8 mouse cellular contexts compared by ENCODE assay signal in genomic region chr16:92605606-92606490, GRCm38 (mm10).
A peak's percentile ranks its signal among the peaks of the same experiment; 100 is the strongest.
DNase-seq lines count a peak whose midpoint lies in the region; ATAC-seq and TF ChIP-seq lines count a peak whose summit lies in the region.

No protein-coding gene starts in this region.

- no peak for DNase-seq in heart, adult 18-20 months
- peak; percentile 61 for DNase-seq in embryo, embryonic 10.5 days (ENCODE audit: low spot score)
- DNase-seq in midbrain, embryonic 10.5 days (ENCODE audit: low spot score), result peak; percentile 57
- no peak for DNase-seq in stomach, postnatal 0 days (ENCODE audit: low spot score)
- DNase-seq in gastrocnemius, postnatal 4 days (ENCODE audit: low spot score in 2 of 2), result no peak
- no peak for DNase-seq in ovary, postnatal 36 days (ENCODE audit: low spot score)

- H3K27me3 ChIP-seq in heart, embryonic 13.5 days (replicated peaks), result peaks cover 58% of the 10 kb centered on the region
- H3K27me3 ChIP-seq in hindbrain, embryonic 16.5 days (replicated peaks; ENCODE audit: control insufficient read depth, insufficient read depth, low read length), result peaks cover 3% of the 10 kb centered on the region
- peaks cover 82% of the 10 kb centered on the region for H3K27me3 ChIP-seq in midbrain, embryonic 10.5 days (ENCODE audit: low read depth, poor library complexity, severe bottlenecking)
- no peaks in the 10 kb centered on the region for H3K27me3 ChIP-seq in stomach, postnatal 0 days (ENCODE audit: control insufficient read depth, insufficient read depth, low read length)

- no peak for TF ChIP-seq EP300 in stomach, postnatal 0 days (optimal IDR thresholded peaks at IDR 0.05)

- peaks cover 15% of the 10 kb centered on the region for H3K4me1 ChIP-seq in heart, embryonic 13.5 days
- peaks cover 10% of the 10 kb centered on the region; the same call in 1 of the 2 replicates for H3K4me1 ChIP-seq in hindbrain, embryonic 16.5 days (ENCODE audit: control insufficient read depth, insufficient read depth, low read depth, low read length)
- peaks cover 39% of the 10 kb centered on the region for H3K4me1 ChIP-seq in midbrain, embryonic 10.5 days
- no peaks in the 10 kb centered on the region for H3K4me1 ChIP-seq in stomach, postnatal 0 days (replicated peaks; ENCODE audit: control insufficient read depth, insufficient read depth)

- peak overlapping the region; percentile 58 for H3K4me3 ChIP-seq in heart, embryonic 13.5 days
- H3K4me3 ChIP-seq in hindbrain, embryonic 16.5 days (ENCODE audit: low read length), result peak overlapping the region; percentile 47
- H3K4me3 ChIP-seq in midbrain, embryonic 10.5 days, result peak overlapping the region; percentile 55
- H3K4me3 ChIP-seq in stomach, postnatal 0 days (ENCODE audit: low read depth, low read length), result peak overlapping the region; percentile 35

- H3K36me3 ChIP-seq in heart, embryonic 13.5 days, result no peaks in the 10 kb centered on the region
- H3K36me3 ChIP-seq in hindbrain, embryonic 16.5 days (ENCODE audit: control insufficient read depth, insufficient read depth, low read length), result no peaks in the 10 kb centered on the region
- no peaks in the 10 kb centered on the region for H3K36me3 ChIP-seq in midbrain, embryonic 10.5 days
- H3K36me3 ChIP-seq in stomach, postnatal 0 days (ENCODE audit: control insufficient read depth, insufficient read depth, low read length), result no peaks in the 10 kb centered on the region

- H3K9ac ChIP-seq in heart, embryonic 13.5 days, result peak overlapping the region; percentile 71
- H3K9ac ChIP-seq in hindbrain, embryonic 16.5 days (ENCODE audit: low read depth, low read length), result peak overlapping the region; percentile 61
- H3K9ac ChIP-seq in stomach, postnatal 0 days (ENCODE audit: low read length), result peak overlapping the region; percentile 45

- no peak; the same call in 1 of the 2 replicates for ATAC-seq in heart, embryonic 13.5 days (ENCODE audit: extremely low read depth, insufficient number of reproducible peaks, low FRiP score, low TSS enrichment)
- ATAC-seq in hindbrain, embryonic 16.5 days, result peak; percentile 79
- peak; percentile 53 for ATAC-seq in stomach, postnatal 0 days (ENCODE audit: low FRiP score, low TSS enrichment)

- no peak for TF ChIP-seq CTCF in stomach, postnatal 0 days (IDR thresholded peaks at IDR 0.05; ENCODE audit: low read depth)

- no peaks in the 10 kb centered on the region for H3K9me3 ChIP-seq in heart, embryonic 13.5 days
- no peaks in the 10 kb centered on the region for H3K9me3 ChIP-seq in hindbrain, embryonic 16.5 days (ENCODE audit: control insufficient read depth, low read length)
- no peaks in the 10 kb centered on the region for H3K9me3 ChIP-seq in midbrain, embryonic 10.5 days (replicated peaks)
- no peaks in the 10 kb centered on the region for H3K9me3 ChIP-seq in stomach, postnatal 0 days (ENCODE audit: control insufficient read depth, low read length)

- 13% methylated on average over 64 of the region's 64 CpGs for WGBS in heart, embryonic 13.5 days
- 10% methylated on average over 59 of the region's 64 CpGs for WGBS in hindbrain, embryonic 16.5 days
- WGBS in midbrain, embryonic 10.5 days, result 13% methylated on average over 62 of the region's 64 CpGs
- 21% methylated on average over 57 of the region's 64 CpGs for WGBS in stomach, postnatal 0 days

- no peak overlapping the region for H3K27ac ChIP-seq in heart, embryonic 13.5 days (replicated peaks)
- H3K27ac ChIP-seq in hindbrain, embryonic 16.5 days (ENCODE audit: low read depth, low read length), result no peak overlapping the region
- H3K27ac ChIP-seq in midbrain, embryonic 10.5 days (replicated peaks), result peak overlapping the region; percentile 76
- H3K27ac ChIP-seq in stomach, postnatal 0 days (replicated peaks), result no peak overlapping the region

- peak overlapping the region; percentile 79 for H3K4me2 ChIP-seq in heart, embryonic 13.5 days
- H3K4me2 ChIP-seq in hindbrain, embryonic 16.5 days (ENCODE audit: low read length), result peak overlapping the region; percentile 70
- H3K4me2 ChIP-seq in stomach, postnatal 0 days (replicated peaks; ENCODE audit: low read depth), result peak overlapping the region; percentile 62

Comparison
In these comparisons a context has a peak if more than half of its experiments do, and no peak if none do; other contexts are left out.
1. DNase-seq: peak in embryo, embryonic 10.5 days (single experiment) and midbrain, embryonic 10.5 days (single experiment); none in heart, adult 18-20 months (0 of 2), stomach, postnatal 0 days (single experiment), gastrocnemius, postnatal 4 days (0 of 2) and ovary, postnatal 36 days (single experiment).
2. Peak in every context shown above with its lines, with median percentiles within 50 percentile points of each other: H3K4me2 ChIP-seq, H3K4me3 ChIP-seq and H3K9ac ChIP-seq.